Mouse (Mus musculus) liver, embryonic 15.5 days (tissue): ENCODE measurements around the gene Rnd3. TPM values are rescaled to one million over a fixed set of nuclear protein-coding genes. Genes with fewer than 3 reads are reported as not detected.

Source experiments
- ATAC-seq: fragments of 200-750 bp; cut with Nextera tagmentation; 2 replicates; pipeline ENCODE4 v1.8.0; 2017; ENCODE audit warnings: moderate number of reproducible peaks, mild to moderate bottlenecking, moderate library complexity; ENCODE audit not compliant: insufficient read depth
- H3K27ac ChIP-seq: fragments of 300-500 bp; sonication (generic); replicated peaks from 2 replicates; pipeline ENCODE4 v1.5.1; 2015; ENCODE audit warnings: mild to moderate bottlenecking, inconsistent platforms
- H3K27me3 ChIP-seq: fragments of 300-500 bp; sonication (generic); 2 replicates; pipeline ENCODE4 v1.6.1; 2015; ENCODE audit warnings: mild to moderate bottlenecking, inconsistent platforms
- H3K36me3 ChIP-seq: fragments of 300-500 bp; sonication (generic); replicated peaks from 2 replicates; pipeline ENCODE4 v1.6.1; 2015; ENCODE audit warnings: moderate library complexity, mild to moderate bottlenecking, inconsistent platforms
- H3K4me1 ChIP-seq: fragments of 300-500 bp; sonication (generic); replicated peaks from 2 replicates; pipeline ENCODE4 v1.6.1; 2015; ENCODE audit warnings: inconsistent platforms
- H3K4me2 ChIP-seq: fragments of 300-500 bp; sonication (generic); 2 replicates; pipeline ENCODE4 v1.6.1; 2015; ENCODE audit warnings: moderate library complexity, mild to moderate bottlenecking, inconsistent platforms
- H3K4me3 ChIP-seq: fragments of 300-500 bp; sonication (generic); replicated peaks from 2 replicates; pipeline ENCODE4 v1.5.1; 2015; ENCODE audit warnings: mild to moderate bottlenecking, inconsistent platforms
- H3K9ac ChIP-seq: fragments of 300-500 bp; sonication (generic); 2 replicates; pipeline ENCODE4 v1.6.1; 2015; ENCODE audit warnings: moderate library complexity, mild to moderate bottlenecking, inconsistent platforms
- H3K9me3 ChIP-seq: fragments of 300-500 bp; sonication (generic); replicated peaks from 2 replicates; pipeline ENCODE4 v1.6.1; 2016; ENCODE audit warnings: inconsistent platforms
- WGBS: fragments of 180-500 bp; shearing (Covaris S2); methylation state at CpG from one replicate; pipeline ENCODE4 v1.1.7; 2015; ENCODE audit warnings: mixed read lengths; ENCODE audit not compliant: insufficient replicate concordance; 5-methylcytosine and 5-hydroxymethylcytosine counted together
- polyA plus RNA-seq: library from polyadenylated mRNA; unstranded; fragments of >200 nt; fragmentation: Nextera tagmentation; extraction: Ambion mirVana; gene quantifications from 2 replicates; pipeline ENCODE4 v1.2.1, GENCODE M21; 2015

Gene Rnd3
- polyA plus RNA-seq, 1 experiment from 2014 or later, result 12.9 TPM

GRCm38 (mm10) chr2:51085155-51085554 is 63.8 kb downstream of the Rnd3 start:
- Histone ChIP-seq H3K4me2 (no peak overlapping the region), H3K4me3 (no peak overlapping the region), H3K27me3 (no peaks in the 10 kb centered on the region), H3K9ac (no peak overlapping the region), H3K27ac (no peak overlapping the region), H3K4me1 (no peaks in the 10 kb centered on the region), H3K9me3 (no peaks in the 10 kb centered on the region), H3K36me3 (no peaks in the 10 kb centered on the region)
- ATAC-seq, result no peak
- 80% methylated on average over 11 of the region's 11 CpGs for WGBS

- Histone ChIP-seq H3K9me3 (no peaks in the 10 kb centered on the region), H3K27me3 (no peaks in the 10 kb centered on the region), H3K27ac (no peak overlapping the region), H3K9ac (no peak overlapping the region), H3K36me3 (no peaks in the 10 kb centered on the region), H3K4me3 (no peak overlapping the region), H3K4me2 (no peak overlapping the region), H3K4me1 (no peaks in the 10 kb centered on the region)
- no peak for ATAC-seq
- 70% methylated on average over 13 of the region's 13 CpGs for WGBS
Measured at GRCm38 (mm10) chr2:51082714-51083351, 66.1 kb downstream of the Rnd3 start.
